Mouse (Mus musculus): ENCODE results near the gene Chrdl2. TPM values are rescaled to one million over a fixed set of nuclear protein-coding genes. Genes with fewer than 3 reads are reported as not detected.
"Not testable (repeated sequence)": the region's sequence is repeated elsewhere in the genome, so short reads cannot be mapped to it uniquely, and the experiment has no call there.

The Chrdl2 gene
- polyA plus RNA-seq, 1 experiment from 2014 or later, result 0.11 TPM

GRCm38 (mm10) chr7:100051904-100052303 is 45.9 kb downstream of the Chrdl2 start:
- 55% methylated on average over 4 of the region's 4 CpGs for WGBS (ENCODE audit: insufficient replicate concordance)
- Histone ChIP-seq H3K36me3 (no peaks in the 10 kb centered on the region), H3K4me2 (no peak overlapping the region), H3K4me1 (no peaks in the 10 kb centered on the region), H3K4me3 (no peak overlapping the region), H3K9me3 (replicated peaks) (no peaks in the 10 kb centered on the region), H3K27ac (no peak overlapping the region), H3K27me3 (replicated peaks) (no peaks in the 10 kb centered on the region; the same call in none of the 2 replicates), H3K9ac (no peak overlapping the region)
- ATAC-seq, result no peak

- not testable (repeated sequence) for H3K27ac ChIP-seq; H3K4me1 ChIP-seq; H3K36me3 ChIP-seq; H3K4me2 ChIP-seq; ATAC-seq; H3K4me3 ChIP-seq; H3K27me3 ChIP-seq (replicated peaks); H3K9me3 ChIP-seq (replicated peaks); H3K9ac ChIP-seq
- 66% methylated on average over 2 of the region's 2 CpGs for WGBS (ENCODE audit: insufficient replicate concordance)
Measured at GRCm38 (mm10) chr7:100052991-100053390, 47.0 kb downstream of the Chrdl2 start.

GRCm38 (mm10) chr7:100073959-100074358 is 68.0 kb downstream of the Chrdl2 start:
- Histone ChIP-seq H3K36me3 (peaks cover 17% of the 10 kb centered on the region), H3K4me1 (no peaks in the 10 kb centered on the region), H3K9me3 (replicated peaks) (no peaks in the 10 kb centered on the region), H3K27ac (no peak overlapping the region), H3K27me3 (replicated peaks) (no peaks in the 10 kb centered on the region), H3K4me3 (no peak overlapping the region), H3K9ac (no peak overlapping the region), H3K4me2 (no peak overlapping the region)
- no peak for ATAC-seq
- 77% methylated on average over 2 of the region's 2 CpGs for WGBS (ENCODE audit: insufficient replicate concordance)

- Histone ChIP-seq H3K27ac (no peak overlapping the region), H3K4me3 (no peak overlapping the region), H3K27me3 (replicated peaks) (no peaks in the 10 kb centered on the region), H3K4me1 (no peaks in the 10 kb centered on the region), H3K4me2 (no peak overlapping the region), H3K9ac (no peak overlapping the region), H3K36me3 (peaks cover 36% of the 10 kb centered on the region), H3K9me3 (replicated peaks) (no peaks in the 10 kb centered on the region)
- ATAC-seq, result no peak
- WGBS (ENCODE audit: insufficient replicate concordance), result 70% methylated on average over 5 of the region's 5 CpGs
Measured at GRCm38 (mm10) chr7:100076296-100076695, 70.3 kb downstream of the Chrdl2 start.

GRCm38 (mm10) chr7:100077071-100077470 is 71.1 kb downstream of the Chrdl2 start:
- Histone ChIP-seq H3K4me1 (no peaks in the 10 kb centered on the region), H3K9ac (no peak overlapping the region), H3K27me3 (replicated peaks) (no peaks in the 10 kb centered on the region), H3K27ac (no peak overlapping the region), H3K4me3 (no peak overlapping the region), H3K4me2 (no peak overlapping the region), H3K9me3 (replicated peaks) (no peaks in the 10 kb centered on the region), H3K36me3 (peaks cover 44% of the 10 kb centered on the region)
- WGBS (ENCODE audit: insufficient replicate concordance), result 71% methylated on average over 4 of the region's 4 CpGs
- no peak for ATAC-seq

GRCm38 (mm10) chr7:100080087-100080781 is 74.3 kb downstream of the Chrdl2 start:
- WGBS (ENCODE audit: insufficient replicate concordance), result 72% methylated on average over 12 of the region's 12 CpGs
- H3K9me3 ChIP-seq (replicated peaks), result no peaks in the 10 kb centered on the region
- H3K4me1 ChIP-seq, result no peaks in the 10 kb centered on the region
- H3K4me3 ChIP-seq, result no peak overlapping the region
- no peak for ATAC-seq
- H3K4me2 ChIP-seq, result no peak overlapping the region
- no peak overlapping the region for H3K9ac ChIP-seq
- H3K36me3 ChIP-seq, result peaks cover 75% of the 10 kb centered on the region
- H3K27me3 ChIP-seq (replicated peaks), result no peaks in the 10 kb centered on the region
- no peak overlapping the region for H3K27ac ChIP-seq

GRCm38 (mm10) chr7:100082836-100083235 is 76.9 kb downstream of the Chrdl2 start:
- Histone ChIP-seq H3K27ac (no peak overlapping the region), H3K36me3 (peaks cover 89% of the 10 kb centered on the region), H3K27me3 (replicated peaks) (no peaks in the 10 kb centered on the region), H3K4me1 (no peaks in the 10 kb centered on the region), H3K9ac (no peak overlapping the region), H3K4me2 (no peak overlapping the region), H3K9me3 (replicated peaks) (no peaks in the 10 kb centered on the region), H3K4me3 (no peak overlapping the region)
- 90% methylated on average over 6 of the region's 6 CpGs for WGBS (ENCODE audit: insufficient replicate concordance)
- ATAC-seq, result no peak

GRCm38 (mm10) chr7:100083812-100084211 is 77.8 kb downstream of the Chrdl2 start:
- Histone ChIP-seq H3K4me1 (no peaks in the 10 kb centered on the region), H3K4me3 (no peak overlapping the region), H3K27me3 (replicated peaks) (no peaks in the 10 kb centered on the region), H3K9me3 (replicated peaks) (no peaks in the 10 kb centered on the region), H3K9ac (no peak overlapping the region), H3K27ac (no peak overlapping the region), H3K4me2 (no peak overlapping the region), H3K36me3 (peaks cover 93% of the 10 kb centered on the region)
- 79% methylated on average over 6 of the region's 6 CpGs for WGBS (ENCODE audit: insufficient replicate concordance)
- no peak; the same call in 1 of the 2 replicates for ATAC-seq

Other genes with a start within 250 kb of the Chrdl2 start
- not detected in 2 replicates for gene Olfr521, start 242.7 kb upstream of the Chrdl2 start, polyA plus RNA-seq (2016; fragmentation: Nextera tagmentation; extraction: Ambion mirVana)
- gene Neu3, start 177.8 kb upstream of the Chrdl2 start, polyA plus RNA-seq (2016; fragmentation: Nextera tagmentation; extraction: Ambion mirVana), result 6.2 and 6.4 TPM in 2 replicates
- 0.10 TPM in 1 of 2 replicates, not detected in the other for gene Xrra1, start 147.1 kb upstream of the Chrdl2 start, polyA plus RNA-seq (2016; fragmentation: Nextera tagmentation; extraction: Ambion mirVana)
- 216 and 224 TPM in 2 replicates for gene Spcs2, start 142.7 kb upstream of the Chrdl2 start, polyA plus RNA-seq (2016; fragmentation: Nextera tagmentation; extraction: Ambion mirVana)
- 2.1 and 2.3 TPM in 2 replicates for gene Rnf169, start 25.7 kb upstream of the Chrdl2 start, polyA plus RNA-seq (2016; fragmentation: Nextera tagmentation; extraction: Ambion mirVana)
- 72.3 and 73.6 TPM in 2 replicates for gene Pold3, start 115.4 kb downstream of the Chrdl2 start, polyA plus RNA-seq (2016; fragmentation: Nextera tagmentation; extraction: Ambion mirVana)
- gene Lipt2, start 153.1 kb downstream of the Chrdl2 start, polyA plus RNA-seq (2016; fragmentation: Nextera tagmentation; extraction: Ambion mirVana), result 8.9 and 10.1 TPM in 2 replicates
- 3.4 and 4.4 TPM in 2 replicates for gene Kcne3, start 170.3 kb downstream of the Chrdl2 start, polyA plus RNA-seq (2016; fragmentation: Nextera tagmentation; extraction: Ambion mirVana)
- gene Pgm2l1, start 221.2 kb downstream of the Chrdl2 start, polyA plus RNA-seq (2016; fragmentation: Nextera tagmentation; extraction: Ambion mirVana), result 2.3 and 2.7 TPM in 2 replicates